Mouse (Mus musculus) olfactory bulb, adult 2 months (tissue): ENCODE measurements around the gene Rpp25. TPM values are rescaled to one million over a fixed set of nuclear protein-coding genes. Genes with fewer than 3 reads are reported as not detected.

Experiments used
- H3K27ac ChIP-seq: fragments of 200-500 bp; 2 replicates; pipeline ENCODE4 v1.5.1; 2012; ENCODE audit warnings: low read depth, low read length; ENCODE audit not compliant: insufficient read depth
- H3K4me1 ChIP-seq: fragments of 200-500 bp; 2 replicates; pipeline ENCODE4 v1.6.1; 2012; ENCODE audit warnings: low read length; ENCODE audit not compliant: control insufficient read depth, insufficient read depth
- H3K4me3 ChIP-seq: fragments of 200-500 bp; 2 replicates; pipeline ENCODE4 v1.5.1; 2012; ENCODE audit warnings: mild to moderate bottlenecking, low read depth, low read length, moderate library complexity; ENCODE audit not compliant: insufficient read depth
- CTCF ChIP-seq: fragments of 200-500 bp; IDR thresholded peaks from 2 replicates; pipeline ENCODE4 v1.5.1; 2012; ENCODE audit warnings: low read depth, mild to moderate bottlenecking, low read length, moderate library complexity; ENCODE audit not compliant: insufficient read depth
- POLR2A ChIP-seq: fragments of 200-500 bp; IDR thresholded peaks from 2 replicates; pipeline ENCODE4 v1.6.1; 2012; ENCODE audit warnings: mild to moderate bottlenecking, low read depth, low read length, moderate library complexity; ENCODE audit not compliant: insufficient read depth
- WGBS: fragments of 180-500 bp; shearing (Covaris S2); methylation state at CpG from one replicate; pipeline ENCODE4 v1.1.7; 2018; 5-methylcytosine and 5-hydroxymethylcytosine counted together
- polyA plus RNA-seq: library from polyadenylated mRNA; stranded (reverse); fragments of >200 nt; gene quantifications from 2 replicates; pipeline ENCODE4 v1.2.4, GENCODE M21; 2012; ENCODE audit warnings: low replicate concordance; ENCODE audit not compliant: missing spikeins, insufficient read depth, insufficient read length

The Rpp25 gene
- polyA plus RNA-seq, 1 experiment: not detected

DNA sequence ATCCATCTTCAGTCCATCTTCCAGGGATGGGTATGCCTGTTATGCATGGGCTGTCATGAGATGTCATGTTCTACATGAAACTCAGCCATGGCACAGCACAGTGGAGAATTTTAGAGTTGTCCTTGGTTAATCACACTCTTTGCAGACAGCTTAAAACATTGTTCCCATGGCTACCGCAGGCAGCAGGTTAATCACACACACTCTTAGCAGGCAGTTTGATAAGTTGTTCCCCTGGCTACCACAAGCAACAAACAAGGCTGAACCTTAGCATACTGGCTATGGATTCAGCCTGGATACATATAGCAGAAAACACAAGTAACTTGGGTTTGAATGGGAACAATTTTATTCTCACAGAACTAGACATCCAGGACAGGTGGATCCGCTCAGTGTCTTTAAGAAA, 10.3 kb upstream of the Rpp25 start:
- Histone ChIP-seq H3K4me1 (peaks cover 5% of the 10 kb centered on the region), H3K4me3 (no peak overlapping the region), H3K27ac (no peak overlapping the region)
- no peak for TF ChIP-seq POLR2A
- no peak for TF ChIP-seq CTCF
- 87% methylated on average over 2 of the region's 2 CpGs for WGBS

- peaks cover 6% of the 10 kb centered on the region for H3K4me1 ChIP-seq
- H3K27ac ChIP-seq: no peak overlapping the region
- TF ChIP-seq POLR2A (no peak), CTCF (no peak)
- no peak overlapping the region for H3K4me3 ChIP-seq
Measured at GRCm38 (mm10) chr9:57494970-57495369, 8.9 kb upstream of the Rpp25 start.

DNA sequence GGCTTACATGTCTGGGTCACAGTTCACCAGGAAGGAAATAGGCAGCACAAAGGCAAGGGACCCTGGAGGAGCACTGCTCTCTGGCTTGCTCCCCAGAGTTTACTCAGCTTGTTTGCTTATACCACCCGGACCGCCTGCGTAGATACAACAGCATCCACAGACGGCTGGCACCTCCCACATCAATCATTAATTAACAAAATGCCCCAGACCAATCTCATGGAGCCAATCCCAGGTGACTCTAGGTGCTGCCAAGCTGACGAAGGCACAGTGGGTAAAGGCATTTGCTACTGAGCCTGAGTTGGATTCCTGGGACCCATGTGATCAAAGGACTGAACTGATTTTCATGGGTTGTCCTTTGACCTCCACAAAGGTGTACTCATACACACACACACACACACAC, 6.6 kb upstream of the Rpp25 start:
- TF ChIP-seq CTCF (no peak), POLR2A (no peak)

DNA sequence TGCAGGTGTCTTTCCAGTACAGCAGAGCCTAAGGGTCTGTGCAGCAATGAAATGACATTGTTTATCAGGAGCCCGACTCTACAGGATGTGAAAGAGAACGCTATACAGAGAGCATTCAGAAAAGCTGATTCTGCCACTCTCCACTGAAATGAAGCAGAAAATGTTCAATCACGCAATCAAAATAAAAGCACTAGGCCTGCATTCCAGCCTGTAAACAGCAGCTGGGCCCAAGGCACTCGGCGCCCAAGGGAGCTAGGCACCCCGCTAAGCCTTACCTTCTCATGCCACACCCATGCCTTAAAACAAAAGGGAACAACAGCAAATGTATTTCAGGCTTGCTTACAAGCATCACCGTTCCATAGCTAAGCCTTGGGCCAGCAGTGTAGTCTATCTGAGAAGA, 5.3 kb upstream of the Rpp25 start:
- H3K4me1 ChIP-seq: peaks cover 17% of the 10 kb centered on the region
- H3K27ac ChIP-seq: peak overlapping the region; percentile 34; the same call in 1 of the 2 replicates
- WGBS: 19% methylated on average over 7 of the region's 7 CpGs
- H3K4me3 ChIP-seq: no peak overlapping the region
- TF ChIP-seq POLR2A (no peak), CTCF (no peak)

More for the DNA sequence above, 6.6 kb upstream of the Rpp25 start:
- no peak overlapping the region for H3K4me3 ChIP-seq
- WGBS: 57% methylated on average over 5 of the region's 5 CpGs
- no peak overlapping the region for H3K27ac ChIP-seq
- H3K4me1 ChIP-seq: peaks cover 11% of the 10 kb centered on the region

GRCm38 (mm10) chr9:57501452-57501851, 2.4 kb upstream of the Rpp25 start:
- TF ChIP-seq CTCF (no peak), POLR2A (no peak)
- H3K4me3 ChIP-seq: peak overlapping the region; percentile 47
- peak overlapping the region; percentile 94 for H3K27ac ChIP-seq
- peaks cover 36% of the 10 kb centered on the region for H3K4me1 ChIP-seq
- WGBS: 7% methylated on average over 13 of the region's 13 CpGs

DNA sequence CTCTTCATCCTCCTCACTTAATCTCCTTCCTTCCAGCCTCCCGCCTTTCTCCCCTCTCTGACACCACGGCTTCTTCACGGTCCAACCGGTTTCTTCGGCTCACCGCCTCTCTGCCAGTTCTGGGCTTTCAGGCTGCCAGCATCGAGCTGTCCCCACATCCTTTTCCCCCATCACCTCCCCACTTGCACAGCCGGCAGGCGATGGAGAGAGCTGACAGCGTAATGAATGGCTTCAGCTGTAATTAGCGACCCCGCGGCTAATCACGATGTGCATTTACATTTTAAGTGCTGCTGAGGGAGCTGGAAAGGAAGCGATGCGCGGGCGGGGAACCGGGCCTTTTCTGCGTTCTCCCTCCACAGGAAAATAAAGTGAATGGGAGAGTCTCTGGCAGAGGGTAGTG, 2.0 kb upstream of the Rpp25 start:
- Histone ChIP-seq H3K27ac (peak overlapping the region; percentile 94), H3K4me1 (peaks cover 36% of the 10 kb centered on the region), H3K4me3 (peak overlapping the region; percentile 60)
- 4% methylated on average over 20 of the region's 20 CpGs for whole genome bisulfite sequencing
- TF ChIP-seq POLR2A: 0 out of 2 replicates have a peak, but pooled peaks have one; percentile 40
- no peak for TF ChIP-seq CTCF

- Histone ChIP-seq H3K27ac (peak overlapping the region; percentile 91), H3K4me1 (peaks cover 32% of the 10 kb centered on the region), H3K4me3 (peak overlapping the region; percentile 60)
- TF ChIP-seq POLR2A (no peak), CTCF (no peak)
- 10% methylated on average over 23 of the region's 23 CpGs for WGBS
Measured at GRCm38 (mm10) chr9:57502911-57503621, 760 bp upstream of the Rpp25 start.

DNA sequence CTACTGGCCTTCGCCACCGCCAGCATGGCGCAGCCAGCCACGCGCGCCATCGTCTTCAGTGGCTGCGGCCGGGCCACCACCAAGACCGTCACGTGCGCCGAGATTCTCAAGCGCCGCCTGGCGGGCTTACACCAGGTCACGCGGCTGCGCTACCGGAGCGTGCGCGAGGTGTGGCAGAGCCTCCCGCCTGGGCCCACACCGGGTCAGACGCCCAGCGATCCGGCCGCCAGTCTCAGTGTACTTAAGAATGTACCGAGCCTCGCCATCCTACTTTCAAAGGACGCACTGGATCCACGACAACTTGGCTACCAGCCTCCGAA, 515 bp downstream of the Rpp25 start:
- TF ChIP-seq CTCF (peak; percentile 18; the same call in 1 of the 2 replicates), POLR2A (no peak; the same call in 1 of the 2 replicates)
- Histone ChIP-seq H3K4me1 (peaks cover 30% of the 10 kb centered on the region), H3K27ac (peak overlapping the region; percentile 97), H3K4me3 (peak overlapping the region; percentile 60)
- WGBS: under 1% methylated on average over 34 of the region's 34 CpGs

- H3K4me1 ChIP-seq: peaks cover 30% of the 10 kb centered on the region
- 40% methylated on average over 10 of the region's 10 CpGs for WGBS
Measured at GRCm38 (mm10) chr9:57504891-57505290, 1.1 kb downstream of the Rpp25 start.

More at GRCm38 (mm10) chr9:57504891-57505290, 1.1 kb downstream of the Rpp25 start:
- TF ChIP-seq POLR2A (no peak), CTCF (no peak)
- Histone ChIP-seq H3K4me3 (peak overlapping the region; percentile 60), H3K27ac (peak overlapping the region; percentile 97)
